Mouse (Mus musculus) CH12F3 (cell line): ENCODE results near the gene Sptbn4.

Source experiments
- in situ Hi-C: fragments of 300-500 bp; cut with MboI; formaldehyde crosslinking; loops from 2 replicates; pipeline ENCODE4 v1.14.3; 2020; ENCODE audit warnings: low sequenced_read_pairs

Gene Sptbn4

GRCm38 (mm10) chr7:27355745-27356240, 91.7 kb downstream of the Sptbn4 start, which contains the start of gene Shkbp1:
Gene Shkbp1, minus strand, starts transcription at chr7:27356019.
- in situ Hi-C loops, result no loop called here

- in situ Hi-C loops, result no loop called here
Observed at GRCm38 (mm10) chr7:27355261-27355660, 92.2 kb downstream of the Sptbn4 start.

- in situ Hi-C loops, result no loop called here
Observed at GRCm38 (mm10) chr7:27354783-27355182, 92.7 kb downstream of the Sptbn4 start.

- in situ Hi-C loops, result no loop called here
Observed at GRCm38 (mm10) chr7:27354144-27354543, 93.3 kb downstream of the Sptbn4 start.

GRCm38 (mm10) chr7:27345444-27345843, 102.0 kb downstream of the Sptbn4 start:
- in situ Hi-C loops, result no loop called here

- in situ Hi-C loops, result no loop called here
Observed at GRCm38 (mm10) chr7:27342595-27342994, 104.9 kb downstream of the Sptbn4 start.

GRCm38 (mm10) chr7:27339519-27339918, 108.0 kb downstream of the Sptbn4 start:
- in situ Hi-C loops, result no loop called here

- in situ Hi-C loops, result no loop called here
Observed at GRCm38 (mm10) chr7:27339114-27339513, 108.4 kb downstream of the Sptbn4 start.

GRCm38 (mm10) chr7:27337175-27337853, 110.2 kb downstream of the Sptbn4 start, which contains the start of gene Ltbp4:
Gene Ltbp4, minus strand, starts transcription at chr7:27337692.
- in situ Hi-C loops, result no loop called here

GRCm38 (mm10) chr7:27335928-27336823, 111.3 kb downstream of the Sptbn4 start:
- in situ Hi-C loops, result no loop called here

GRCm38 (mm10) chr7:27335011-27335720, 112.3 kb downstream of the Sptbn4 start:
- in situ Hi-C loops, result no loop called here

- in situ Hi-C loops, result no loop called here
Observed at GRCm38 (mm10) chr7:27334405-27334911, 113.0 kb downstream of the Sptbn4 start.

- in situ Hi-C loops, result no loop called here
Observed at GRCm38 (mm10) chr7:27333316-27333941, 114.1 kb downstream of the Sptbn4 start.

GRCm38 (mm10) chr7:27332353-27333199, 114.9 kb downstream of the Sptbn4 start:
- in situ Hi-C loops, result no loop called here

- in situ Hi-C loops, result no loop called here
Observed at GRCm38 (mm10) chr7:27331854-27332253, 115.6 kb downstream of the Sptbn4 start.

GRCm38 (mm10) chr7:27331541-27331851, 116.0 kb downstream of the Sptbn4 start:
- in situ Hi-C loops, result no loop called here

- in situ Hi-C loops, result no loop called here
Observed at GRCm38 (mm10) chr7:27330709-27331540, 116.6 kb downstream of the Sptbn4 start.

- in situ Hi-C loops, result no loop called here
Observed at GRCm38 (mm10) chr7:27329981-27330380, 117.5 kb downstream of the Sptbn4 start.
